Mouse (Mus musculus): Measurements from ENCODE around the gene Nfil3.

Gene Nfil3

GRCm38 (mm10) chr13:52980951-52981421, at the start of gene Nfil3:
TSS of gene Nfil3 (minus strand) at chr13:52981073.
- peak; percentile 89 for DNase-seq (ENCODE audit: low spot score)

DNA sequence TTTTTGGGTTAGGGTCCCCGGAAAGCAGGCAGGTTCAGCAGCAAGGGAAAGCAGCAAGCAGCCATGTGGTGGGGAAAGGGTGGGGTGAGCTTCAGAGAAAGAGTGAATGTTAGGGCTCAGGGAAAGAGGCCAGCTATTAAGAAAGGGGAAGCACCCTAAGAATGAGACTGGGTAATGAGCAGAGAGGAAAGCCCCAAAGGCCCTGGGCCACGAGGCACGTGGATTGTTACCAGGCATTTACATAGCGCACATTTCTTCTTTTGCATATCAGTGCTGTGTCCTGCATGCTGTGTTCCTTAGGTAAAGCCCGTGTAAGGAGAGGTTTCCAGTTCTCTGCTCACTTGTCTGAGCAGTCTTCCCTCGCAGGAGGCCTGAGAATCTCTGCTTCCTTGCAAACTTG, 43.4 kb upstream of the Nfil3 start:
- DNase-seq (ENCODE audit: low spot score): no peak

GRCm38 (mm10) chr13:53020282-53020681, 39.4 kb upstream of the Nfil3 start:
- no peak for DNase-seq (ENCODE audit: low spot score)

DNA sequence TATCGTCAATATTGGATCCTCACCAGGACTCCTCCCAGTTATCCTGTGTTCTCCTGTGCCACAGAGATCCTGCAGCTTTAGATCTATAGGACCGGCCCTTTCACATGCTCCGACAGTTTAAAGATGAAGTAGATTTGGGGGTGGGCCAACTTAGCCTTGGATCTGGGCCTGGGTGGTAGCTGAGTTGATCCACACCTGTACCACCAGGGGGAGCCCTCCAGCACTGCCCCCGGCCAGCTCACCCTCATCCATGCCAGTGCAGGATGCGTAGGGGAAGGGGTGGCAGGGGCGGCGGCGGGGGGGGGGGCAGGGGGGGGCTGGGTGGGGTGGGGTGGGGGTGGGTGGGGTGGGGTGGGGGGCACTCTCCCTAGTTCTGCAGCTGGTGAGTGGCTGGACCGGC, 38.7 kb upstream of the Nfil3 start:
- no peak for DNase-seq (ENCODE audit: low spot score)

GRCm38 (mm10) chr13:53018976-53019375, 38.1 kb upstream of the Nfil3 start:
- DNase-seq (ENCODE audit: low spot score): no peak

DNA sequence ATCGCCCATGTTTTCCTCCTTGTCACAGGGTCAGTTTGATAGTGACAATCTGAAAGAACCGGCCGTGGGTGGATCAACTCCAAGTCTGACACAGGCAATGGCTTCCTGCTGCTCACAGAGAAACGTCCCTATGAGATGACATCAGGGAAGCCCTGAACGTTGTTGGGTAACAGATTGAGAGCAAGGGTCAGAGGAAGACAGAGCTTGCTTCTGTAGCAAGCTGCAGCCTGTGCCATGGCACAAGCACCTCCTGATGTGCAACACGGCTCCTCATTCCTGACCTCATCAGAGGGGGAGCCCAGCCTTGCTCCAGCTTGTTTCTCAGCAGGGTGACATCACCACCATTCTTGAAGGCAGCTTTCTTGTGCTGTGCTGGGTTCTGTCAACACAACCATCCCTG, 37.1 kb upstream of the Nfil3 start:
- DNase-seq (ENCODE audit: low spot score): no peak

GRCm38 (mm10) chr13:53017117-53017516, 36.2 kb upstream of the Nfil3 start:
- DNase-seq (ENCODE audit: low spot score): no peak

- peak; percentile 39 for DNase-seq (ENCODE audit: low spot score)
Measured at GRCm38 (mm10) chr13:53011426-53011825, 30.6 kb upstream of the Nfil3 start.

DNA sequence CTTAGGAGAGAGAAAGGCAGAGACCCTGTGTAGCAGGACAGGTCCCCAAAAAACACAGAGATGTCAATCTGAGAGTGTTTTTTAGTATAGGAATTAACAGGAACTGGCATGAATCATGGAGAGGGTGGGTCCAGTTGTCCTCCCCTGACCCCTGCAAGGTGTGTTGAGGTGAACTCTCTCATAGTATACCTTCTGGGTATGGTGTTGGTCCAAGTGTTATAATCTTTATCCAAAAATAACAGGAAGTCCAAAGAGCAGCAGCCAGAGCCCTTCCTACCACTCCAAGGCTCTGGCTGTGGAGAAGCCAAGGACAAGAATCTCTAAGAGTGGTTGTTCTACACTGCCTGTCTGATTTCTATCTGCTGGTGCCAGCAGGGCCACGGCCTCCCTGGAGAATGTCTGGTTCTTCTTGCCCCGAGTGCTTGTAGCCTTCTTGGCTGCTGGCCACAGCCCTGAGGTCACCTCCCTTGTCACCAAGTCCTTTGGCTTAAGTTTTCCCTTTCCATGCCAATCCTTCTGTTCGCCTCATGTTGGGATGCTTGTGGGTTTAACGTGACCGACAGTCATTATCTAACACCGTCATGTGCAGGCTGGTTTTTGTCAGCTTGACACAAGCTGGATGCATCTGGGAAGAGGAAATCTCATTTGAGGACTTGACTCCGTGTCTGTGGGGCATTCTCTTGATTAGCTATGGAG, 27.8 kb upstream of the Nfil3 start:
- no peak for DNase-seq (ENCODE audit: low spot score)

DNA sequence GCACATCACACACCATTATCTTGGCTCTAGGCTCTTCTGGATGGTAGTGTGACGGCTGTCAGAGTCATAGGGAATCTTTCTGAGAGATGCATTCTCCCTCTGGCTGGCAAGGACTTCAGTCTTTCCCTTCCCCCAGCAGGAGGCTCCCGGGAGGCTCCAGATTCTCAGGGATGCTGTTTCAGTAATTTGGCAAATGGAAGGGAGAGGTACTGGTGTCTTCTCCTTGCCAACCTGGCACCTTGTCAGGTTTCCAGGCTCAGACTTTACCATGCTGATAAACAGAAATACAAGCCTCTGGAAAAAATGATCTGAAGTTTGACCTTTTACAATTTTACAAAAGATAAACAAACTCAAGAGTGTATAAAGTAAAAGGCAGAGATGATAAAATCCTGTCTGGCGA, 26.9 kb upstream of the Nfil3 start:
- DNase-seq (ENCODE audit: low spot score): no peak

GRCm38 (mm10) chr13:53003286-53003685, 22.4 kb upstream of the Nfil3 start:
- no peak for DNase-seq (ENCODE audit: low spot score)

DNA sequence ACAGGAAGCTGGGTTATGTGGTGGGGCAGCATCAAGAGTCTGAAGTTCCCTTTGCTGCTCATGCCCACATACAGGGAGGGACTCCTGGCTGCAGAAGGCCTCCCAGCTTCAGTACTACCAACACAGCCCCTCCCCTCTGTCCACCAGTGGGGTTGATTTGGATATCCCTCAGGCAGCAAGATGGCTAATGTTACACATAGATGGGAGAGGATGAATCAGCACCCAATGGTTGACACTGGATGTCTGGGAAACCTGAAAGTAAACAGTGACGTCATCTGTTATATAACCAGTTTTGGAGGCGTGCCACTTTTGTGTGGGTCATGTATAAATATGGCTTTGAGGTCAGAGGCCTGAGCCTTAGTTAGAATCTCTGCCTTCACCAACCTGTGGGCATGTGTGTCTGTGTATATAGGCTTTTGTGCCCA, 20.6 kb upstream of the Nfil3 start:
- DNase-seq (ENCODE audit: low spot score): no peak

- no peak for DNase-seq (ENCODE audit: low spot score)
Measured at GRCm38 (mm10) chr13:53000481-53000880, 19.6 kb upstream of the Nfil3 start.

GRCm38 (mm10) chr13:52998541-52998940, 17.7 kb upstream of the Nfil3 start:
- no peak for DNase-seq (ENCODE audit: low spot score)

DNA sequence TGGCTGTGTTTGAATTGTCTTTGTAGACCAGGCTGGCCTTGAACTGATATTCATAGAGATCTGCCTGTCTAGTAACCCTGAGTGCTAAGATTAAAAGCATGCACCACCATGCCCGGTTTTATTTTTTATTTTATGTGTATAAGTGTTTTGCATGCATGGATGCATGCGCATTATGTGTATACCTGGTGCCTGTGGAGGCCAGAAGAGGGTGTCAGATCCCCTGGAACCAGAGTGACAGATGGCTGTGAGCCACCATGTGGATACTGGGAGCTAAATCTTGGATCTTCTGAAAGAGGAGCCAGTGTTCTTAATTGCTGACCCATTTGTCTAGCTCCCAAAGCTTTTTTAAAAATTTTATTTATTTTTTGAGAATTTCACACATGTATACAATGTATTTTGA, 16.9 kb upstream of the Nfil3 start:
- DNase-seq (ENCODE audit: low spot score): no peak

DNA sequence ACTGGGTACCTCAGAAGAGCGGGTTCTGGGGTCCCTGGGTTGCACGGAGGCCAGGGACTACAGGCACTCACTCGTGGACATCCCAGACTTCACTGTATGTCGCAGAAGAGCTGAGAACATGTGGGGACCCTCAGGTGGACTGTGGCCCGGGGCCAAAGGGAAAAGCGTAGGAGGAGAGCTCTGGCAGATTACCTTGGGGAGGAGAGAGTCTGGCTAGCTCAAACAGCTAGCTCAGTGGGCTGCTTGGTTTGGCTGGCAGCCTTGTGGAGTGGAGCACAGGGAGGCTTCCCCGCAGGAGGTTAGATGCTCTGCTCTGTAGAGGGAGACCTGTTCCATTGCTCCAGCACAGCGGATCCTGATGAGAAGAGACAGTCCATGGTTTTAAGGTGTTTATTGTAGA, 15.3 kb upstream of the Nfil3 start:
- DNase-seq (ENCODE audit: low spot score): no peak

GRCm38 (mm10) chr13:52994197-52994881, 13.5 kb upstream of the Nfil3 start:
- DNase-seq (ENCODE audit: low spot score): peak; percentile 41

GRCm38 (mm10) chr13:52990139-52990538, 9.3 kb upstream of the Nfil3 start:
- DNase-seq (ENCODE audit: low spot score): peak; percentile 64

DNA sequence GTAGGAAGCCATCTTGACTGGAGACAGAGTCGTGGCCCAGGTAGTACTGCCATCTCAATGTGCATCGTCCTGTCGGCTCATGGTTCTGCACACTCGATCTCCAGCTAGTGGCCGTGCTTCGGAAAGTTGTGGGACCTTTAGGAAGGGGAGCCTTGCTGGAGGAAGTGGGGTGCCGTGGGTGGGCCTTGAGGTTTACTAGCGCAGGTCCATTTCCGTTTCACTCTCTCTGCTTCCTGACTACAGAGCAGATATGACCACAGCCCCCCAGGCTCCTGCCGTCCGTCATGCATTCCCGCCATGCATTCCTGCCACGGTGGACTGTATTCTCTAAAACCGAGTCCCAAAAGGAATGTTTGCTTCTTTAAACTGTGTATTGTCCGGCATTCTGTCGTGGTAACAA, 8.1 kb upstream of the Nfil3 start:
- DNase-seq (ENCODE audit: low spot score): no peak

- DNase-seq (ENCODE audit: low spot score): no peak
Measured at GRCm38 (mm10) chr13:52987880-52988279, 7.0 kb upstream of the Nfil3 start.

GRCm38 (mm10) chr13:52986215-52986780, 5.4 kb upstream of the Nfil3 start:
- no peak for DNase-seq (ENCODE audit: low spot score)

GRCm38 (mm10) chr13:52985508-52986214, 4.8 kb upstream of the Nfil3 start:
- no peak for DNase-seq (ENCODE audit: low spot score)

DNA sequence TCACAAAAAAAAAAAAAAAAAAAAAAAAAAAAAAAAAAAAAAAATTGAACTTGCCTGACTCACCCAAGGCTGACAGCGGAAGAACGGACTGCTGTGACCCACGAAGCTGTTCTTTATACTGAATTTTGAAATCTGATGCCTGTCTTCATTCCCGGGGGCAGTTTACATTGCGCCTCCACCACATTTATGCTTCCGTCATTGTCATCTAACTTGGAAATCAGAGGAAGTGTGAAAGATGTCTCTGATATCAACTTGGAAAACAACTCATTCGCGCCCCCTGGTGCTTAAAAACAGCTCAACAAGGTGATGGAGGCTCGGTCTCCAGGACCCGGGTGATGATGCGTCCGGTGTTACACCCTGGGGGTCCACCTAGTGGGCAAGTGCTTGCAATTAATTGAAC, 1.8 kb upstream of the Nfil3 start:
- peak; percentile 97 for DNase-seq (ENCODE audit: low spot score)

Measured in embryo, embryonic 10.5 days (tissue).